Mouse (Mus musculus): Measurements from ENCODE around the gene 0610012G03Rik. TPM values are rescaled to one million over a fixed set of nuclear protein-coding genes. Genes with fewer than 3 reads are reported as not detected.

0610012G03Rik gene
- 59.6 and 63.7 TPM in 2 replicates for polyA plus RNA-seq (2015; fragmentation: Nextera tagmentation; extraction: Ambion mirVana)

GRCm38 (mm10) chr16:31948345-31948774, at the start of gene 0610012G03Rik, which contains the start of gene Ncbp2:
Gene 0610012G03Rik, minus strand, starts transcription at chr16:31948494.
Gene Ncbp2, plus strand, starts transcription at chr16:31948513.

GRCm38 (mm10) chr16:31933751-31934549, 14.3 kb downstream of the 0610012G03Rik start, which contains the start of gene Pigz:
Gene Pigz, plus strand, starts transcription at chr16:31933851.

Other genes with a start within 250 kb of the 0610012G03Rik start
- 0.13 and 0.18 TPM in 2 replicates for gene Meltf, start 69.7 kb downstream of the 0610012G03Rik start, polyA plus RNA-seq (2015; fragmentation: Nextera tagmentation; extraction: Ambion mirVana)
- gene Pigz, start 14.6 kb downstream of the 0610012G03Rik start, polyA plus RNA-seq (2015; fragmentation: Nextera tagmentation; extraction: Ambion mirVana), result 0.19 and 0.52 TPM in 2 replicates
- 38.1 and 38.7 TPM in 2 replicates for gene Ncbp2, start within 50 bp of the 0610012G03Rik start, polyA plus RNA-seq (2015; fragmentation: Nextera tagmentation; extraction: Ambion mirVana)
- 5.2 and 5.6 TPM in 2 replicates for gene Senp5, start 54.8 kb upstream of the 0610012G03Rik start, polyA plus RNA-seq (2015; fragmentation: Nextera tagmentation; extraction: Ambion mirVana)
- 18.2 and 21.8 TPM in 2 replicates for gene Pak2, start 130.8 kb upstream of the 0610012G03Rik start, polyA plus RNA-seq (2015; fragmentation: Nextera tagmentation; extraction: Ambion mirVana)
- 40.4 and 42.1 TPM in 2 replicates for gene Pigx, start 151.2 kb upstream of the 0610012G03Rik start, polyA plus RNA-seq (2015; fragmentation: Nextera tagmentation; extraction: Ambion mirVana)
- gene Cep19, start 151.3 kb upstream of the 0610012G03Rik start, polyA plus RNA-seq (2015; fragmentation: Nextera tagmentation; extraction: Ambion mirVana), result 10.8 and 12.8 TPM in 2 replicates
- 30.8 and 45.9 TPM in 2 replicates for gene Nrros, start 217.1 kb upstream of the 0610012G03Rik start, polyA plus RNA-seq (2015; fragmentation: Nextera tagmentation; extraction: Ambion mirVana)
- 2.8 and 3.0 TPM in 2 replicates for gene Bex6, start 231.3 kb upstream of the 0610012G03Rik start, polyA plus RNA-seq (2015; fragmentation: Nextera tagmentation; extraction: Ambion mirVana)

All from spleen, postnatal 0 days (tissue).